Mouse (Mus musculus) cerebellum, adult 2 months (tissue): Measurements from ENCODE around the gene Dcun1d4.

ENCODE experiments used
- CTCF ChIP-seq: fragments of 200-500 bp; IDR thresholded peaks from 2 replicates; pipeline ENCODE4 v1.5.1; 2011; ENCODE audit warnings: low read depth, mild to moderate bottlenecking, control low read depth, low read length, moderate library complexity, borderline replicate concordance; ENCODE audit not compliant: insufficient read depth
- POLR2A ChIP-seq: fragments of 200-500 bp; IDR thresholded peaks from 2 replicates; pipeline ENCODE4 v1.6.1; 2011; ENCODE audit warnings: low read length, control low read depth, borderline replicate concordance; ENCODE audit not compliant: insufficient read depth

GRCm38 (mm10) chr5:73602865-73603264 is 122.1 kb downstream of the Dcun1d4 start:
- no peak for TF ChIP-seq CTCF
- TF ChIP-seq POLR2A, result no peak
